Mouse (Mus musculus) kidney, embryonic 15.5 days (tissue): ENCODE data around the gene Slc25a12. TPM values are rescaled to one million over a fixed set of nuclear protein-coding genes. Genes with fewer than 3 reads are reported as not detected.

Source experiments
- ATAC-seq: fragments of 200-750 bp; cut with Nextera tagmentation; replicated peaks from 2 replicates; pipeline ENCODE4 v1.8.0; 2017; ENCODE audit warnings: moderate TSS enrichment; ENCODE audit not compliant: low FRiP score
- H3K27ac ChIP-seq: fragments of 300-500 bp; sonication (generic); 2 replicates; pipeline ENCODE4 v1.5.1; 2015; ENCODE audit warnings: mild to moderate bottlenecking, inconsistent platforms
- H3K27me3 ChIP-seq: fragments of 300-500 bp; sonication (generic); 2 replicates; pipeline ENCODE4 v1.6.1; 2015; ENCODE audit warnings: inconsistent platforms
- H3K36me3 ChIP-seq: fragments of 300-500 bp; sonication (generic); 2 replicates; pipeline ENCODE4 v1.6.1; 2015; ENCODE audit warnings: inconsistent platforms
- H3K4me1 ChIP-seq: fragments of 300-500 bp; sonication (generic); 2 replicates; pipeline ENCODE4 v1.6.1; 2015; ENCODE audit warnings: inconsistent platforms
- H3K4me2 ChIP-seq: fragments of 300-500 bp; sonication (generic); 2 replicates; pipeline ENCODE4 v1.6.1; 2015; ENCODE audit warnings: moderate library complexity, mild to moderate bottlenecking, inconsistent platforms
- H3K4me3 ChIP-seq: fragments of 300-500 bp; sonication (generic); replicated peaks from 2 replicates; pipeline ENCODE4 v1.5.1; 2015; ENCODE audit warnings: mild to moderate bottlenecking, inconsistent platforms
- H3K9ac ChIP-seq: fragments of 300-500 bp; sonication (generic); 2 replicates; pipeline ENCODE4 v1.6.1; 2015; ENCODE audit warnings: mild to moderate bottlenecking, inconsistent platforms
- H3K9me3 ChIP-seq: fragments of 300-500 bp; sonication (generic); replicated peaks from 2 replicates; pipeline ENCODE4 v1.6.1; 2016; ENCODE audit warnings: inconsistent platforms
- WGBS: fragments of 180-500 bp; shearing (Covaris S2); methylation state at CpG from one replicate; pipeline ENCODE4 v1.1.7; 2015; ENCODE audit warnings: mixed read lengths; 5-methylcytosine and 5-hydroxymethylcytosine counted together
- polyA plus RNA-seq: library from polyadenylated mRNA; unstranded; fragments of >200 nt; fragmentation: Nextera tagmentation; extraction: Ambion mirVana; gene quantifications from 2 replicates; pipeline ENCODE4 v1.2.1, GENCODE M21; 2015

Slc25a12 gene
- polyA plus RNA-seq, 1 experiment from 2014 or later: 37.8 TPM

DNA sequence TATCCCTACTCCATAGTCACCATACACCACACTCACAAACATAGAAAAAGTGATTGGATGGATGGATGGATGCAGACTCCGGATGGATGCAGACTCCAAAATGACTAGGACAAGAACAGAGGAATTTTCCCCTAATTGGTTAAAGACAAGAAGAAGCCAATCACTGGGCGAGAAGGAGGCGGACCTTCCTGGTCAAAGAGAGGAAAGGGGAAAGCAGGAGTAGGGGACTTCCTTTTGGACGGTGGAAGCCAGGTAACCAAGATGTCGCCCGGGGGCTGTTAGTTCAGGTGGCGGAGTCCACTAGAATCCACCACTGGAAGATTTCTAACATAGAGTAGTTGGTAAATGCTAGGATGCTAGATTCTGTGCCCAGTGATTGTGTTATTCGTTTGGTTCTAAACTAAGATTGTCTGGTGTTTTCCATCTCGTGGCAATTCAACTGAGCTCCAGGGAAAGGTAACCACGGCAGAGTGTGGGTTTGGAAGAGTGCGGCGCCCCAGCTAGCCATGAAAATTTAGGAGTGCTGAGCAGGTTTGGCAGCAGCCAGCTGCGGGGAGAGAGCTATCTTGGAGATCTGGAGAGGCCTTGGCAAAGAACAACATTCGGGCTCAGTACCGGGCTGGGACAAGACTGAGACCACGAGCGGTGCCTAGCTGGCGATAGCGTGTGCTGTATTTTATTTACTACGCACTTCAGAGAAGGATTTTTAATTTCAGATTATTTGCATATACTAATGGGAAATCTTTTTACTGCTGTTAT, 19.6 kb downstream of the Slc25a12 start:
- Histone ChIP-seq H3K9me3 (peaks cover 2% of the 10 kb centered on the region; the same call in 1 of the 2 replicates), H3K9ac (no peak overlapping the region), H3K4me2 (no peak overlapping the region), H3K27me3 (no peaks in the 10 kb centered on the region), H3K4me1 (peaks cover 8% of the 10 kb centered on the region), H3K27ac (no peak overlapping the region), H3K36me3 (peaks cover 12% of the 10 kb centered on the region), H3K4me3 (no peak overlapping the region)
- no peak for ATAC-seq
- 91% methylated on average over 20 of the region's 20 CpGs for WGBS

DNA sequence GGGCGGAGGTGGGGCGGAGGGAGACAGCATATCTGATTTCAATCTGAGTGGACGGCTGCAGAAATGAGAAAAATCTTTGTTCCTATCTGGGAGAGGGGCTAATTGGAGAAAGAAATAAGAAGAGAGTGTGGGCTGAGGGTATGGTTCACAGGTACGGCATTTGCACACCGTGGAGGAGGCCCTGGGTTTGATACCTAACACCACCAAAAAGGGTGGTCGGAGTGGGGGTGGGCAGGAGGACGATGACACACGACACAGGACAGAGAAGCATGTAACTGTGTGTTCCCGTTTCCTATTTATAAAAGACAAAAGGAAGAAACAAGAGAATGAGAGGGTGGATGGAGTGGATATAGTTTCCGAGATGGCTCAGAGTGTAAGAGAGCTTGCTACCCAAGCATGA, 20.4 kb downstream of the Slc25a12 start:
- WGBS: 57% methylated on average over 10 of the region's 10 CpGs
- Histone ChIP-seq H3K4me1 (peaks cover 8% of the 10 kb centered on the region), H3K27ac (no peak overlapping the region), H3K27me3 (no peaks in the 10 kb centered on the region), H3K4me3 (no peak overlapping the region), H3K9ac (no peak overlapping the region), H3K36me3 (peaks cover 20% of the 10 kb centered on the region), H3K9me3 (peaks cover 2% of the 10 kb centered on the region; the same call in 1 of the 2 replicates), H3K4me2 (no peak overlapping the region)
- no peak for ATAC-seq

DNA sequence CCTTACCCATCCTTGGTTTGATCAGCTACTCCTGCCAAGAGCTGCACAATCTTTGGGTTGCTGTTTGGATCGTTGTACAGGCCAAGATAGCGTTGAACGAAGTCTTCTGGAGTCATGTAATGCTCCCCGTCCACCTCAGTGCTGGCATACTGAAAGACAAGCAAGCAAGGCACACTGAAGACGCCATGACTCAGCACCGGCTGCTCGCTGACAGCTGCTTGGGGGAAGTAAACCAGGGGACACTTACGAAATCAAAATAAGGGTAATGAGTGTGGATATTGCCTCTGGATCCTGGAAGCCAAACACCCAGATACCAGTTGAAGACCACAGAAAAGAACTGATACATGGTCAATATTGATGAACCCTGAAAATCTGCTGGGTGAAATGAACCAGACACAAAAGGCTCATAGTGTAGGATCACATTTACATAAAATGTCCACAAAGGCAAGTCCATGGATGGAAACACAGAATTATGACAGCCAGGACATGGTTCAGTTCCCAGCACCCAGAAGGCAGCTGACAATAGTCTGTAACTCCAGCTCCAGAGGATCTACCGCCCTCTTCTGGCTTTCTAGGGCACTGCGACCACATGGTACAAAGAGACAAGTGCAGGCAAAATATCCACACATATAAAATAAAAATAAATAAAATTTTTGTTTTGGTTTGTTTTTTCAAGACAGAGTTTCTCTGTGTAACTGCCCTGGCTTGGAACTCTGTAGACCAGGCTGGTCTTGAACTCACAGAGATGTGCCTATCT, 23.5 kb downstream of the Slc25a12 start:
- peaks cover 21% of the 10 kb centered on the region for H3K36me3 ChIP-seq
- H3K4me3 ChIP-seq: no peak overlapping the region
- 95% methylated on average over 10 of the region's 10 CpGs for WGBS
- no peaks in the 10 kb centered on the region for H3K27me3 ChIP-seq
- ATAC-seq: no peak
- peaks cover 2% of the 10 kb centered on the region; the same call in 1 of the 2 replicates for H3K9me3 ChIP-seq
- no peak overlapping the region for H3K27ac ChIP-seq
- H3K4me2 ChIP-seq: no peak overlapping the region
- H3K9ac ChIP-seq: no peak overlapping the region
- 0 out of 2 replicates have a peak, but pooled peaks cover 3% of the 10 kb centered on the region for H3K4me1 ChIP-seq

DNA sequence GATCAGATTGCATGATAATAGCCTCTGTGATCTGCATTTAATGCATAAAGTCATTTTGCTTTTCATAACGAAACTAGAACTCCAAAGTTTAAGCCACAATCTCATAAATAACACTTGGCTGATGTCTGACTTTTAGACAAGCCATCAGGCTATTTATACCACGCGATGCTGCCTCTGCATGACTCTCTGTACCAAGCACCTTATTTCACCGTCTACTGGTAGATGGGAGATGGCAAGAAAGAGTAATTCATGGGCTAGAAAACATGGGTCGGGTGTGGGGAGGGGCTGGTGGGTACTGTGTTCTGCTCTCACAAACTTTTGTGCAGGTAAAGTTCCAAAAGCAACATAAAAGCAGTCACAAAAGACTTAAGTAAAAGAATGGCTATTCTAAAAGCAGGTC, 27.4 kb downstream of the Slc25a12 start:
- Histone ChIP-seq H3K4me2 (no peak overlapping the region), H3K27ac (no peak overlapping the region), H3K36me3 (peaks cover 21% of the 10 kb centered on the region), H3K9me3 (peaks cover 2% of the 10 kb centered on the region; the same call in 1 of the 2 replicates), H3K4me3 (no peak overlapping the region), H3K4me1 (no peaks in the 10 kb centered on the region), H3K27me3 (no peaks in the 10 kb centered on the region), H3K9ac (no peak overlapping the region)
- no peak for ATAC-seq
- 81% methylated on average over 5 of the region's 5 CpGs for WGBS

DNA sequence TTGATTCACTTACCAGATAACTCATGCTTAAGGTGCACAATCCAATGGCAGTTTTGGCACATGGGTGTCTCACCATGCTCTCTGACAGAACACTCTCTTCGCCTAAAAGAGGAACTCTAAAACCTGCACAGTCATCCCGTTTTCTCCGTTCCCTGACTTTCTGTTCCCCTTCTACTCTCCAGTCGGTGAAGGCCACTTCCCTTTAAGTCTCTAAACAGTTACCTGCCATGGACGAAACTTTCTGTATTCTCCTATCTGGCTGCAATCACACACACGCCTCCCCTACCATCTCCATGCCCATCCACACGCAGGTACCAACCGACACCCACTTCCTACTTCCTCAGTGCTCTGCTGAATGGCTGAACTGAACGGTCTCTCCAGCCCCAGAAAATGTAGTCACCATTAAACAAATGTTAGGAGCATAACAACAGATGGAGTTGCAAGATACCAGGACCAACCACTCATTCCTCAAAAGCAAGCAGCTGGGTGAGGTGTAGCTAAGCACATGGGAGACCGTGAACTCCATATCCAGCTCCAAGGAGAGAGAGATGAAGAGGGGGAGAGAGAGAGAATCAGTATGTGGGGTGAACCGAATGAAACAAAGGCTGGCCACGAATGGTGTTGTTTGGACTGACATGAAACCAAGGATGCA, 29.3 kb downstream of the Slc25a12 start:
- no peak overlapping the region for H3K4me2 ChIP-seq
- no peaks in the 10 kb centered on the region for H3K27me3 ChIP-seq
- ATAC-seq: no peak
- H3K9me3 ChIP-seq: no peaks in the 10 kb centered on the region
- 86% methylated on average over 12 of the region's 12 CpGs for WGBS
- no peak overlapping the region for H3K9ac ChIP-seq
- no peak overlapping the region for H3K27ac ChIP-seq
- H3K36me3 ChIP-seq: peaks cover 13% of the 10 kb centered on the region
- H3K4me1 ChIP-seq: no peaks in the 10 kb centered on the region
- H3K4me3 ChIP-seq: no peak overlapping the region

DNA sequence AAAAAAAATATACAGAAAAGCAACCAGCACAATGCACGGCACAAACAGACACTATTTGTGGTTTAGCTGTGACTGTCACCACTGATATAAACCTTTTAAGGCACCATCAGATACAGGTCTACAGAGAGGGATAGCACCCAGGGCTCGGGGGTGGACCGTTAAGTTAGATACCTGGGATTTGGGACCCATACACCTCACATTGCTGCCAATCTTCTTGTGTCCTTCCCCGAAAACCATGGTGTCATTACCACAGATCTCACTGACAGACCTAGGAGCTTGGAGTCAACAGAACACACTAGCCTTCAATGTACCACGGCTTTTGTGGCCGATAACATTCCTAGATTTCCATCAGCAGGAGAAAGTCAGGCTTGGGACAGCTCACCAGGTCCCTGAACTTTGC, 30.9 kb downstream of the Slc25a12 start:
- Histone ChIP-seq H3K4me1 (no peaks in the 10 kb centered on the region), H3K36me3 (peaks cover 16% of the 10 kb centered on the region; the same call in 1 of the 2 replicates), H3K27me3 (no peaks in the 10 kb centered on the region), H3K9ac (no peak overlapping the region), H3K4me2 (no peak overlapping the region), H3K4me3 (no peak overlapping the region), H3K9me3 (no peaks in the 10 kb centered on the region), H3K27ac (no peak overlapping the region)
- WGBS: 85% methylated on average over 6 of the region's 6 CpGs
- ATAC-seq: no peak

DNA sequence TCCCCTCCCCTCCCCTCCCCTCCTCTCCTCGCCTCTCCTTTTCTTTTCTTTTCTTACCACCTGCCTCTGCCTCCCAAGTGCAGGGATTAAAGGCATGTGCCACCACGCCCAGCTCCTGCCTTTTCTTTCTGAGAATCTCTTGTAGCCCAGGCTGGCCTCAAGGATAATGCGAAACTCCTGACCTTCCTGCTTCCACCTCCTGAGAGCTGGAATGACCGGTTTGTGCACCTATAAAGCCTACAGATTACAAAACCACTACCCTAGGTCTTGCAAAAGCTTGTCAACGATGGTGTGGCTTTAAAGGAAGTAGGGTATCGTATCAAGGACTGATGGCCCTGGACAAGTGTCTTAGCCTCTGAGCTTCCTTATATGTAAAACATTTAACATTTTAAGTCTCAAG, 31.3 kb downstream of the Slc25a12 start:
- H3K4me1 ChIP-seq: no peaks in the 10 kb centered on the region
- no peak overlapping the region for H3K4me3 ChIP-seq
- no peaks in the 10 kb centered on the region for H3K27me3 ChIP-seq
- ATAC-seq: no peak
- 80% methylated on average over 5 of the region's 6 CpGs for WGBS
- no peak overlapping the region for H3K4me2 ChIP-seq
- H3K9me3 ChIP-seq: no peaks in the 10 kb centered on the region
- no peak overlapping the region for H3K27ac ChIP-seq
- H3K36me3 ChIP-seq: peaks cover 19% of the 10 kb centered on the region; the same call in 1 of the 2 replicates
- H3K9ac ChIP-seq: no peak overlapping the region

DNA sequence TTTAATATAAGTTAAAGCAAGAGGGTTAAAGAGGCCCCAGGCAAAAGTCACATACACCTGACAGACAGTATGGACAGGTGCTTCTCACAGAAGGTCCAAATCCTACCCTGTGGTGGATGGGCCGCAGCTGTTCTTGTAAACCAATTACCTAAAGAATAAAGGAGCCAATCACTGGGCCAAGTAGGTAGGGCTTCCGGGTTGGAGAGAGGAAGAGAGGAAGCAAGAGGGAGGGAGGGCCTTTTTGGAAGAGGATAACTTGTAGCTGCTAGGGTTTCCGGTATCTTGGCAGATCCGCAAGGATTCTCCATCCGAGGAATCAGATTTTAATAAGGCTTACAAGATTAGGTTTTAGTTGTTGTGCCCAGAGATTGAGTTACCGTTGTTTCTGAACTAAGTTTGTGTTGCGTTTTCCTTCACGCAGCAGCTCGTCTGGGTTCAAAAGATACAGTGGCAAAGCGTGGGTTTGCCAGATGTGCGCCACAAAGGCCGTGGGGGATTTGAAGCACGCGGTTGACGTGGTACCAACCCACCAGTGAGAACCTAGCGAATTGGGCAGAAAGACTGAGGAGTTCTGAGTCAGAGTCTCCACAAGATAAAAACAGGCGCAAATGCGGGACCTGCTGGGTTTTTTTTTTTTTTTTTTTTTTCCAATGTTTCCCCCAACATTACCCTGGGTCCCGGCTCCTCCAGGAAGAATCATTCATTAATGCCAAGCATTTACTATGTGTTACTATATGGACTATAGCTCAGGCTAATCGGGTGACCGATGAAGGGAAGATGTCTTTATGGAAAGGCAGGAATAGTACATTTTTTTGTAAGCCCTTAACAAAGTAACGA, 33.3 kb downstream of the Slc25a12 start:
- ATAC-seq: no peak

DNA sequence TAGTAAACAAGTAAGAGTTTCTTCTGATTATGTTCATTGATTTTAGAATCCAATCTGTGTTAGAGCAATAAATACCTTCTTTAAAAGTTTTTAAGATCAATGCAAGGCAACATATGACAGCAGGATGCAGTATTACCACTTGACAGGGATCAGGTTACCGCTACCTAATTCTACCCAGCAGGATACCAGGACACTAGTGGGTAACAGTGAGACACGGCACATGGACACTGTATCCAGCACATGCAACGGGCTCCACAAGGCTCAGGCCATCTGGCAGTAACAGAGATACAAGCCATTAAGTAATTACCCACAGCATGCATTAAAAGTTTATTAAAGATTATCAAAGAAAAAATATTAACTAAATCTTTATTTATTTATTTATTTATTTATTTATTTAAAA, 37.8 kb downstream of the Slc25a12 start:
- Histone ChIP-seq H3K4me2 (no peak overlapping the region), H3K9ac (no peak overlapping the region)
- no peak for ATAC-seq

More for the DNA sequence above, 33.3 kb downstream of the Slc25a12 start:
- Histone ChIP-seq H3K9me3 (no peaks in the 10 kb centered on the region), H3K4me3 (no peak overlapping the region), H3K36me3 (peaks cover 19% of the 10 kb centered on the region; the same call in 1 of the 2 replicates), H3K9ac (no peak overlapping the region), H3K4me1 (no peaks in the 10 kb centered on the region), H3K4me2 (no peak overlapping the region), H3K27me3 (no peaks in the 10 kb centered on the region), H3K27ac (no peak overlapping the region)
- 88% methylated on average over 22 of the region's 22 CpGs for WGBS

DNA sequence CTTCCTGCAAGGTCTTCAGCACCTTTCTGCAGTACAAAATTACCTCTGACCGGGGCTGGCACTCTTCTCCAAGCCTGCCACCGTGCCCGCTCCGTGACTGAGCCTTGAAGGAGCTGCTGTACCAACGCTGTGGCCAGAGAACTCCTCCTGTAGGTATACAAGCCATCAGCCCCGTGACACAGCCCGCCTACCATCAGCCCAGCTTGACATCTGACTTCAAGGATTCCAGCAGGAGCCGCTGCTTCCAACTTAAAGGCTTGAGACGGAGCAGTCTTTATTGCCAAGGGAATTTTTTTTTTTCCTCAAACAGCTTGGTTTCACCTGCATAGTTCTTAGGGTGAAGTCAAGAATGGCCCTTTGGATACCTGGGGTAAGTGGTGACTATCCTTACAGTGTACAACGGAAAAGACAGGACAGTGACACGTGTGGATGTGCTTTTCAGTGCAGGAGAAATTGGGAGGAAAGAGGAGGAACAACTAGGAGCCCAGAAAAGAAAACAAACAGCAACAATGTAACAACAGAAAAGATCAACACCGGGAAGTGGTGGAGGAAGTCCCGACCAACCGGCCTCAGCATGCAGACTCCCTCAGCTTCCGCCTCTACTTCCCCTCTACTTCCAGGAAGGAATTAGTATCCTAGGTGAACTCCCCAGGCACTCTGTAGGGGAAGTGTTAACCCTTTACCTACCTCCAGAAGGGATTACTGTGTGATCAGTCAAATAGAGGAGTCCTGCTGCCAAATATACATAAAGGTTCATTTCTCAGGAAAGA, 39.0 kb downstream of the Slc25a12 start:
- no peak overlapping the region for H3K9ac ChIP-seq
- H3K27ac ChIP-seq: no peak overlapping the region
- no peaks in the 10 kb centered on the region for H3K9me3 ChIP-seq
- no peaks in the 10 kb centered on the region for H3K27me3 ChIP-seq
- peaks cover 23% of the 10 kb centered on the region for H3K36me3 ChIP-seq
- WGBS: 61% methylated on average over 15 of the region's 15 CpGs
- ATAC-seq: no peak
- H3K4me2 ChIP-seq: no peak overlapping the region
- H3K4me3 ChIP-seq: no peak overlapping the region
- 0 out of 2 replicates have a peak, but pooled peaks cover 11% of the 10 kb centered on the region for H3K4me1 ChIP-seq

More for the DNA sequence above, 37.8 kb downstream of the Slc25a12 start:
- Histone ChIP-seq H3K36me3 (peaks cover 19% of the 10 kb centered on the region; the same call in 1 of the 2 replicates), H3K4me3 (no peak overlapping the region), H3K27me3 (no peaks in the 10 kb centered on the region), H3K9me3 (no peaks in the 10 kb centered on the region), H3K4me1 (0 out of 2 replicates have a peak, but pooled peaks cover 11% of the 10 kb centered on the region), H3K27ac (no peak overlapping the region)
- WGBS: 85% methylated on average over 3 of the region's 3 CpGs

DNA sequence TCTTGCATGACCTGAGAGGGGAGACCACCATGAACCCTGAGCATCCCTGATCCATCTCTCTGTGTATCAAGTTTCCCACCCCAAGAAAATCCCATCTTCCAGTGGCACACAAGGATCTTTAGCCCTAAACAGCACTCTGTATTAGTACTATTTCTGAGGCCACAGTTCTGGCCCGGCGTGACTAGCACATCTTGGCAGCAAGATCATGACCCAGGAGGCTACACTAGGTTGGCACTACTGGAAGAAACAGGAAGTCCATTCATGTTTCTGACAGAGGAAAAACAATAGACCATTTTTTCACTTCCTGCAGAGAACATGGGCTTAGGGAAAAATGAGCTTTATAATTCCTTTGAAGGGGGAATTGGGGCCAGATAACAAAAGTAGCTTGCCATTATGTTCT, 39.8 kb downstream of the Slc25a12 start:
- H3K27ac ChIP-seq: no peak overlapping the region
- peaks cover 22% of the 10 kb centered on the region for H3K36me3 ChIP-seq
- H3K9me3 ChIP-seq: no peaks in the 10 kb centered on the region
- 0 out of 2 replicates have a peak, but pooled peaks cover 11% of the 10 kb centered on the region for H3K4me1 ChIP-seq
- H3K4me2 ChIP-seq: no peak overlapping the region
- H3K9ac ChIP-seq: no peak overlapping the region
- no peaks in the 10 kb centered on the region for H3K27me3 ChIP-seq
- 45% methylated on average over 2 of the region's 2 CpGs for WGBS
- no peak overlapping the region for H3K4me3 ChIP-seq
- ATAC-seq: no peak
